Mouse (Mus musculus) heart, adult 2 months (tissue): Measurements from ENCODE around the gene Ralb. TPM values are rescaled to one million over a fixed set of nuclear protein-coding genes. Genes with fewer than 3 reads are reported as not detected.

ENCODE experiments used
- DNase-seq, 2 experiments: peaks; one replicate each; pipeline ENCODE4 v3.0.0; 2021
- H3K27ac ChIP-seq: fragments of 200-600 bp; 2 replicates; pipeline ENCODE4 v1.8.1; 2022
- H3K27me3 ChIP-seq: fragments of 200-500 bp; 2 replicates; pipeline ENCODE4 v1.6.1; 2012; ENCODE audit warnings: mild to moderate bottlenecking, low read length, inconsistent platforms, mixed read lengths; ENCODE audit not compliant: control insufficient read depth, insufficient read depth
- H3K36me3 ChIP-seq: fragments of 200-500 bp; 2 replicates; pipeline ENCODE4 v1.6.1; 2012; ENCODE audit warnings: low read length, inconsistent platforms; ENCODE audit not compliant: control insufficient read depth, insufficient read depth
- H3K4me1 ChIP-seq: fragments of 200-500 bp; 2 replicates; pipeline ENCODE4 v1.6.1; 2011; ENCODE audit warnings: low read length; ENCODE audit not compliant: control insufficient read depth, insufficient read depth
- H3K4me3 ChIP-seq: fragments of 200-600 bp; 2 replicates; pipeline ENCODE4 v1.8.1; 2022
- H3K79me2 ChIP-seq: fragments of 200-500 bp; replicated peaks from 2 replicates; pipeline ENCODE4 v1.6.1; 2012; ENCODE audit warnings: mild to moderate bottlenecking, inconsistent platforms, low read length, moderate library complexity, mixed read lengths; ENCODE audit not compliant: control insufficient read depth, insufficient read depth
- H3K9ac ChIP-seq: fragments of 200-500 bp; 2 replicates; pipeline ENCODE4 v1.6.1; 2012; ENCODE audit warnings: low read depth, mild to moderate bottlenecking, control low read depth, inconsistent platforms, low read length, mixed read lengths
- CTCF ChIP-seq: fragments of 200-600 bp; IDR thresholded peaks from 2 replicates; pipeline ENCODE4 v1.8.1; 2022; ENCODE audit warnings: antibody characterized with exemption, mild to moderate bottlenecking, moderate library complexity
- EP300 ChIP-seq: fragments of 200-500 bp; IDR thresholded peaks from 2 replicates; pipeline ENCODE4 v1.6.1; 2011; ENCODE audit warnings: low read depth, low read length, control low read depth; ENCODE audit not compliant: insufficient read depth
- POLR2A ChIP-seq: fragments of 200-500 bp; IDR thresholded peaks from 2 replicates; pipeline ENCODE4 v1.6.1; 2011; ENCODE audit warnings: mild to moderate bottlenecking, low read depth, low read length, control low read depth; ENCODE audit not compliant: insufficient read depth
- WGBS: fragments of 180-500 bp; shearing (Covaris S2); methylation state at CpG from one replicate; pipeline ENCODE4 v1.1.7; 2018; 5-methylcytosine and 5-hydroxymethylcytosine counted together
- intact Hi-C: fragments of 180-260 bp; cut with DNase I; formaldehyde crosslinking; loops from one replicate; pipeline ENCODE4 v1.15.1; 2025
- polyA plus RNA-seq: library from polyadenylated mRNA; depleted of rRNA; stranded (reverse); fragments of >200 nt; gene quantifications from 2 replicates; pipeline ENCODE4 v1.2.3, GENCODE M21; 2012
- total RNA-seq, 2 experiments: library from RNA; stranded (reverse); gene quantifications; 2 replicates each; pipeline ENCODE4 v1.2.3; 2021

Ralb gene
- total and polyA plus RNA-seq, 3 experiments = 23.1 to 30.1 (median 26.9) TPM

- Histone ChIP-seq H3K79me2 (0 out of 2 replicates have a peak, but pooled peaks cover 2% of the 10 kb centered on the region), H3K4me3 (no peak overlapping the region), H3K9ac (no peak overlapping the region), H3K27me3 (no peaks in the 10 kb centered on the region), H3K27ac (no peak overlapping the region), H3K4me1 (peaks cover 1% of the 10 kb centered on the region; the same call in 1 of the 2 replicates), H3K36me3 (no peaks in the 10 kb centered on the region)
- WGBS = 82% methylated on average over 13 of the region's 13 CpGs
- TF ChIP-seq CTCF = no peak
- no peak for TF ChIP-seq POLR2A
- no peak for TF ChIP-seq EP300
- DNase-seq = no peak
- intact Hi-C loops = no loop called here
Observed at GRCm38 (mm10) chr1:119530941-119531340, 26.3 kb upstream of the Ralb start.

GRCm38 (mm10) chr1:119525689-119526591, 21.3 kb upstream of the Ralb start, which contains the start of gene Tmem185b:
TSS of gene Tmem185b (plus strand) at chr1:119526160.
- H3K9ac ChIP-seq = peak within 1 kb of the TSS; percentile 95
- intact Hi-C loops = loop anchor here (2.0 to 5.0 kb wide), 2 partner anchors 19 to 34 kb away; no protein-coding TSS in a partner anchor
- TF ChIP-seq POLR2A (peak; percentile 87), CTCF (no peak), EP300 (no peak)
- H3K4me3 ChIP-seq = peak within 1 kb of the TSS; percentile 88
- peak within 1 kb of the TSS; percentile 98 for H3K27ac ChIP-seq
- 1% methylated on average over 82 of the region's 82 CpGs for WGBS
- H3K79me2 ChIP-seq = 0 out of 2 replicates have a peak, but pooled peaks cover 2% of the 10 kb centered on the region
- DNase-seq = peak; percentile 94 to 96
- no peaks in the 10 kb centered on the region for H3K27me3 ChIP-seq
- H3K36me3 ChIP-seq = no peaks in the 10 kb centered on the region
- H3K4me1 ChIP-seq = peaks cover 2% of the 10 kb centered on the region; the same call in 1 of the 2 replicates

- no peak overlapping the region; the same call in 1 of the 2 replicates for H3K27ac ChIP-seq
- WGBS = 9% methylated on average over 5 of the region's 5 CpGs
Observed at GRCm38 (mm10) chr1:119525004-119525444, 20.4 kb upstream of the Ralb start.

GRCm38 (mm10) chr1:119523826-119524225, 19.2 kb upstream of the Ralb start:
- 0 out of 2 replicates have a peak, but pooled peaks cover 2% of the 10 kb centered on the region for H3K79me2 ChIP-seq
- H3K27me3 ChIP-seq = no peaks in the 10 kb centered on the region
- intact Hi-C loops = loop anchor here (2.0 kb wide), 1 partner anchor 17 kb away; no protein-coding TSS in a partner anchor
- no peak overlapping the region for H3K27ac ChIP-seq
- no peak overlapping the region for H3K9ac ChIP-seq
- no peak overlapping the region for H3K4me3 ChIP-seq
- H3K4me1 ChIP-seq = peaks cover 2% of the 10 kb centered on the region; the same call in 1 of the 2 replicates
- no peak for TF ChIP-seq CTCF
- no peak for TF ChIP-seq POLR2A
- TF ChIP-seq EP300 = no peak
- no peak for DNase-seq
- WGBS = 97% methylated on average over 7 of the region's 7 CpGs
- no peaks in the 10 kb centered on the region for H3K36me3 ChIP-seq

More at GRCm38 (mm10) chr1:119525004-119525444, 20.4 kb upstream of the Ralb start:
- H3K4me3 ChIP-seq = peak overlapping the region; percentile 88; the same call in 1 of the 2 replicates
- intact Hi-C loops = loop anchor here (2.0 to 5.0 kb wide), 2 partner anchors 18 to 33 kb away; no protein-coding TSS in a partner anchor
- 0 out of 2 replicates have a peak, but pooled peaks cover 2% of the 10 kb centered on the region for H3K79me2 ChIP-seq
- DNase-seq = no peak
- TF ChIP-seq CTCF (peak; percentile 42), EP300 (no peak), POLR2A (no peak)
- no peak overlapping the region for H3K9ac ChIP-seq
- H3K4me1 ChIP-seq = peaks cover 2% of the 10 kb centered on the region; the same call in 1 of the 2 replicates
- no peaks in the 10 kb centered on the region for H3K27me3 ChIP-seq
- H3K36me3 ChIP-seq = no peaks in the 10 kb centered on the region

GRCm38 (mm10) chr1:119523369-119523768, 18.8 kb upstream of the Ralb start:
- H3K4me1 ChIP-seq = peaks cover 2% of the 10 kb centered on the region; the same call in 1 of the 2 replicates
- no peak overlapping the region for H3K4me3 ChIP-seq
- no peaks in the 10 kb centered on the region for H3K27me3 ChIP-seq
- WGBS = 82% methylated on average over 7 of the region's 7 CpGs
- intact Hi-C loops = no loop called here
- H3K79me2 ChIP-seq = 0 out of 2 replicates have a peak, but pooled peaks cover 2% of the 10 kb centered on the region
- no peaks in the 10 kb centered on the region for H3K36me3 ChIP-seq
- DNase-seq = no peak
- H3K27ac ChIP-seq = no peak overlapping the region
- no peak overlapping the region for H3K9ac ChIP-seq
- no peak for TF ChIP-seq EP300

- Histone ChIP-seq H3K27me3 (no peaks in the 10 kb centered on the region), H3K4me1 (peaks cover 2% of the 10 kb centered on the region; the same call in 1 of the 2 replicates), H3K4me3 (no peak overlapping the region), H3K9ac (no peak overlapping the region), H3K79me2 (0 out of 2 replicates have a peak, but pooled peaks cover 2% of the 10 kb centered on the region), H3K36me3 (no peaks in the 10 kb centered on the region), H3K27ac (no peak overlapping the region)
- 78% methylated on average over 4 of the region's 4 CpGs for WGBS
- TF ChIP-seq EP300 (no peak), CTCF (no peak), POLR2A (no peak)
- no peak for DNase-seq
- intact Hi-C loops = no loop called here
Observed at GRCm38 (mm10) chr1:119522726-119523125, 18.1 kb upstream of the Ralb start.
